Mouse (Mus musculus) liver, adult 2 months (tissue): ENCODE measurements around the gene Eps8l2.

Experiments
- CTCF ChIP-seq: fragments of 200-500 bp; IDR thresholded peaks from 2 replicates; pipeline ENCODE4 v1.5.1; 2011; ENCODE audit warnings: low read depth, low read length, control low read depth
- POLR2A ChIP-seq: fragments of 200-500 bp; IDR thresholded peaks from 2 replicates; pipeline ENCODE4 v1.6.1; 2011; ENCODE audit warnings: low read length, control low read depth; ENCODE audit not compliant: insufficient read depth; ENCODE audit errors: extremely low read depth

GRCm38 (mm10) chr7:141369918-141370317 is 31.2 kb downstream of the Eps8l2 start:
- TF ChIP-seq CTCF (no peak), POLR2A (no peak)
